ENCODE assay signal across 8 mouse cellular contexts in the genomic region with DNA sequence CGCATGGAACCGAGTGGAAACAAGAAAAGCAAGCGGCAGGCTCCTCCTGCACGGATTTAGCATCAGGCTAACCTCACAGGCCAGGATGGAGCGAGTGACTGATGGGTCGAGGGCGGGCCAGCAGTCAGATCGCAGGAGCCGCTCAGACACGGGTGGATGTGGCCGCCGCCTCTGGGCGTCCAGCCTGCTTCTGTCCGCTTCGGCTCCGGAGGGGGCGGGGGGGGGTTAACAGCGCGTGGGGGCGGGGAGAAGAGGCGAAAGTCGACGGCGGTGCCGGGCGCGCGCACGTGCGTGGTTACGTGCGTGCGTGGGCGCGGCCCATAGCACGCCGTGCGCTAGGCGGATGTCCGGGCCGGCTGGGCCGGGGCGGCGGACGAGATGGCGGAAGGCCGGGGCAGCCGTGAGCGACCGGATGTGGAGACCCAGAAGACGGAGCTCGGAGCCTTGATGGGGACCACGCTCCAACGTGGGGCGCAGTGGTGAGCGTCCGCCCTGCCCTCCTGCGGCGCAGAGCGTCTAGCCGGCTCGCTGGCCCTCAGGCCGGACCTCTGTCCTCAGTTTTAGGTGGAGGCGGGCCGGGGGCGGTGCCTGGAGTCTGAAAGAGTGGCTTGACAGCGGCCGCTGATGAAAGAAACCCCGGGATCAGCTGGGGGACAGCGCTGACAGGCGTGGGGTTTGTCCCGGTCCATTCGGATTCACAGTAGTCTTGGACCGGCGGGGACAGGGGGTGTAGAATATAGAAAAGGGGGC. TPM values are rescaled to one million over a fixed set of nuclear protein-coding genes. Genes with fewer than 3 reads are reported as not detected.
A peak's percentile ranks its signal among the peaks of the same experiment; 100 is the strongest.
DNase-seq lines count a peak whose midpoint lies in the region; ATAC-seq and TF ChIP-seq lines count a peak whose summit lies in the region.

A gene (plus strand): TSS at position 314 of the 750 bp plus-strand sequence.

- H3K9ac ChIP-seq in kidney, embryonic 14.5 days (ENCODE audit: low read depth, low read length), result peak within 1 kb of the TSS; percentile 83
- peak within 1 kb of the TSS; percentile 87 for H3K9ac ChIP-seq in limb, embryonic 14.5 days (ENCODE audit: low read depth, low read length, severe bottlenecking)
- H3K9ac ChIP-seq in midbrain, embryonic 16.5 days (ENCODE audit: low read depth, low read length), result peak within 1 kb of the TSS; percentile 92

- peak within 1 kb of the TSS; percentile 97 for H3K27ac ChIP-seq in embryonic fibroblast, embryonic 13.5 days (ENCODE audit: insufficient read depth, low read length)
- peak within 1 kb of the TSS; percentile 99 for H3K27ac ChIP-seq in kidney, embryonic 14.5 days (ENCODE audit: low read depth, low read length)
- peak within 1 kb of the TSS; percentile 96 for H3K27ac ChIP-seq in limb, embryonic 14.5 days (replicated peaks; ENCODE audit: low read depth, low read length)
- H3K27ac ChIP-seq in midbrain, embryonic 16.5 days (ENCODE audit: low read length), result peak within 1 kb of the TSS; percentile 88
- peak within 1 kb of the TSS; percentile 98 for H3K27ac ChIP-seq in spleen, adult 2 months (ENCODE audit: insufficient read depth, low read length)

- ATAC-seq in kidney, embryonic 14.5 days (ENCODE audit: low FRiP score, low TSS enrichment), result peak; percentile 97
- peak; percentile 95 for ATAC-seq in limb, embryonic 14.5 days (ENCODE audit: low FRiP score, low read depth)
- ATAC-seq in midbrain, embryonic 16.5 days, result peak; percentile 97

- peak within 1 kb of the TSS; percentile 84 for H3K4me3 ChIP-seq in embryonic fibroblast, embryonic 13.5 days (ENCODE audit: insufficient read depth, low read length)
- peak within 1 kb of the TSS; percentile 92 for H3K4me3 ChIP-seq in kidney, embryonic 14.5 days (ENCODE audit: low read length)
- H3K4me3 ChIP-seq in limb, embryonic 14.5 days (replicated peaks; ENCODE audit: low read length), result peak within 1 kb of the TSS; percentile 92
- peak within 1 kb of the TSS; percentile 81 for H3K4me3 ChIP-seq in midbrain, embryonic 16.5 days (ENCODE audit: low read depth, low read length)
- H3K4me3 ChIP-seq in spleen, adult 2 months (ENCODE audit: extremely low read depth, insufficient read depth, insufficient read length), result peak within 1 kb of the TSS; percentile 100

- H3K27me3 ChIP-seq in kidney, embryonic 14.5 days (ENCODE audit: control insufficient read depth, insufficient read depth, low read length), result no peaks in the 10 kb centered on the region
- no peaks in the 10 kb centered on the region for H3K27me3 ChIP-seq in limb, embryonic 14.5 days (ENCODE audit: control insufficient read depth, insufficient read depth, low read length)
- no peaks in the 10 kb centered on the region for H3K27me3 ChIP-seq in midbrain, embryonic 16.5 days (ENCODE audit: control insufficient read depth, insufficient read depth, low read depth, low read length)
- H3K27me3 ChIP-seq in spleen, adult 2 months (ENCODE audit: control insufficient read depth, insufficient read depth, low read length), result no peaks in the 10 kb centered on the region

- under 1% methylated on average over 56 of the region's 75 CpGs for WGBS in kidney, embryonic 14.5 days
- under 1% methylated on average over 47 of the region's 75 CpGs for WGBS in limb, embryonic 14.5 days
- under 1% methylated on average over 75 of the region's 75 CpGs for WGBS in midbrain, embryonic 16.5 days
- under 1% methylated on average over 73 of the region's 75 CpGs for WGBS in spleen, adult 2 months

- peaks cover 25% of the 10 kb centered on the region for H3K36me3 ChIP-seq in kidney, embryonic 14.5 days (ENCODE audit: control insufficient read depth, insufficient read depth, low read length)
- peaks cover 34% of the 10 kb centered on the region for H3K36me3 ChIP-seq in limb, embryonic 14.5 days (ENCODE audit: control insufficient read depth, insufficient read depth, low read length)
- H3K36me3 ChIP-seq in midbrain, embryonic 16.5 days (ENCODE audit: control insufficient read depth, insufficient read depth, low read length), result peaks cover 20% of the 10 kb centered on the region
- peaks cover 19% of the 10 kb centered on the region for H3K36me3 ChIP-seq in spleen, adult 2 months (ENCODE audit: control insufficient read depth, insufficient read depth, low read length)

- DNase-seq in B cell, adult 2 months, result peak; percentile 87 to 89
- peak; percentile 96 for DNase-seq in brain, adult 2 months (ENCODE audit: low read depth, low spot score)
- peak; percentile 90 to 93 for DNase-seq in heart, adult 9 months (ENCODE audit: low spot score in 2 of 2)
- peak; percentile 93 for DNase-seq in limb, embryonic 14.5 days (ENCODE audit: low spot score)
- peak; percentile 74 to 84 for DNase-seq in spleen, adult 2 months (ENCODE audit: low read depth in 1 of 2, low spot score in 2 of 2)

- no peaks in the 10 kb centered on the region for H3K9me3 ChIP-seq in kidney, embryonic 14.5 days (ENCODE audit: control insufficient read depth, low read length)
- H3K9me3 ChIP-seq in limb, embryonic 14.5 days (ENCODE audit: control insufficient read depth, low read length), result no peaks in the 10 kb centered on the region
- no peaks in the 10 kb centered on the region for H3K9me3 ChIP-seq in midbrain, embryonic 16.5 days (replicated peaks; ENCODE audit: control insufficient read depth, low read length, poor library complexity, severe bottlenecking)

- H3K4me1 ChIP-seq in embryonic fibroblast, embryonic 13.5 days (ENCODE audit: control insufficient read depth, insufficient read depth, low read length), result no peaks in the 10 kb centered on the region
- H3K4me1 ChIP-seq in kidney, embryonic 14.5 days (ENCODE audit: control insufficient read depth, insufficient read depth, low read length), result peaks cover 7% of the 10 kb centered on the region; the same call in 1 of the 2 replicates
- H3K4me1 ChIP-seq in limb, embryonic 14.5 days (ENCODE audit: control insufficient read depth, insufficient read depth, low read length), result peaks cover 7% of the 10 kb centered on the region
- peaks cover 13% of the 10 kb centered on the region for H3K4me1 ChIP-seq in midbrain, embryonic 16.5 days (ENCODE audit: control insufficient read depth, insufficient read depth, low read length)
- peaks cover 15% of the 10 kb centered on the region for H3K4me1 ChIP-seq in spleen, adult 2 months (ENCODE audit: control insufficient read depth, insufficient read depth, insufficient read length)

- no peak for TF ChIP-seq CTCF in embryonic fibroblast, embryonic 13.5 days (IDR thresholded peaks at IDR 0.05; ENCODE audit: borderline replicate concordance, insufficient read depth, low read length)
- TF ChIP-seq CTCF in spleen, adult 2 months (IDR thresholded peaks at IDR 0.05; ENCODE audit: extremely low read depth, insufficient read depth, insufficient read length, insufficient replicate concordance), result no peak

- TF ChIP-seq POLR2A in embryonic fibroblast, embryonic 13.5 days (IDR thresholded peaks at IDR 0.05; ENCODE audit: low read depth, low read length), result peak; percentile 79
- TF ChIP-seq POLR2A in limb, embryonic 14.5 days (IDR thresholded peaks at IDR 0.05; ENCODE audit: borderline replicate concordance, extremely low read depth, insufficient read depth, insufficient read length), result peak; percentile 68; the same call in 1 of the 2 replicates
- peak; percentile 68 for TF ChIP-seq POLR2A in spleen, adult 2 months (IDR thresholded peaks at IDR 0.05; ENCODE audit: low read depth, low read length)

- peak within 1 kb of the TSS; percentile 84 for H3K4me2 ChIP-seq in kidney, embryonic 14.5 days (replicated peaks; ENCODE audit: low read depth, low read length)
- H3K4me2 ChIP-seq in limb, embryonic 14.5 days (replicated peaks; ENCODE audit: low read depth, low read length, severe bottlenecking), result peak within 1 kb of the TSS; percentile 75
- peak within 1 kb of the TSS; percentile 87 for H3K4me2 ChIP-seq in midbrain, embryonic 16.5 days (ENCODE audit: low read length)

RNA-seq across cellular contexts. Expression of the gene that starts here (rescaled TPM):
- 93.4 and 102 TPM in 2 replicates for polyA plus RNA-seq in embryonic fibroblast, embryonic 13.5 days (2011; ENCODE audit: insufficient read length, low read depth, missing spikeins)
- polyA plus RNA-seq in kidney, embryonic 14.5 days (2014; fragmentation: Nextera tagmentation; extraction: Ambion mirVana), result 62.1 and 114 TPM in 2 replicates
- 86.1 and 86.8 TPM in 2 replicates for polyA plus RNA-seq in limb, embryonic 14.5 days (2012; rRNA removed)
- polyA plus RNA-seq in limb, embryonic 14.5 days (2014; fragmentation: Nextera tagmentation; extraction: Ambion mirVana), result 102 and 107 TPM in 2 replicates
- 126 and 142 TPM in 2 replicates for polyA plus RNA-seq in midbrain, embryonic 16.5 days (2015; fragmentation: Nextera tagmentation; extraction: Ambion mirVana)
- 63.2 and 68.6 TPM in 2 replicates for polyA plus RNA-seq in spleen, adult 2 months (2012; rRNA removed)

Comparison
In these comparisons a context has a peak if more than half of its experiments do, and no peak if none do; other contexts are left out.
1. Peak in every context shown above with its lines: DNase-seq, ATAC-seq, H3K4me3 ChIP-seq and H3K27ac ChIP-seq.